Mouse (Mus musculus) myocyte (in vitro differentiated cells): ENCODE results near the gene Gkap1. TPM values are rescaled to one million over a fixed set of nuclear protein-coding genes. Genes with fewer than 3 reads are reported as not detected.
A peak's percentile ranks its signal among the peaks of the same experiment; 100 is the strongest.

ENCODE experiments used
- H3K27me3 ChIP-seq: one replicate; pipeline ENCODE4 v1.6.1; 2011; ENCODE audit not compliant: control insufficient read depth, insufficient read depth, insufficient read length
- H3K36me3 ChIP-seq: one replicate; pipeline ENCODE4 v1.6.1; 2011; ENCODE audit not compliant: control insufficient read depth, insufficient read depth
- H3K4me2 ChIP-seq: one replicate; pipeline ENCODE4 v1.6.1; 2011; ENCODE audit warnings: low read depth, control low read depth
- H3K4me3 ChIP-seq: one replicate; pipeline ENCODE4 v1.5.1; 2011; ENCODE audit warnings: mild to moderate bottlenecking, control low read depth, moderate library complexity
- H3K79me2 ChIP-seq: one replicate; pipeline ENCODE4 v1.6.1; 2011; ENCODE audit not compliant: control insufficient read depth, insufficient read depth
- H3ac ChIP-seq: one replicate; pipeline ENCODE4 v1.6.1; 2011; ENCODE audit not compliant: control insufficient read depth, insufficient read length
- CEBPB ChIP-seq: IDR thresholded peaks from 2 replicates; pipeline ENCODE4 v1.6.1; 2011; ENCODE audit warnings: mild to moderate bottlenecking, moderate library complexity; ENCODE audit not compliant: poor library complexity, insufficient read depth, severe bottlenecking
- E2F4 ChIP-seq: IDR thresholded peaks from one replicate; pipeline ENCODE4 v1.6.1; 2011; ENCODE audit warnings: mild to moderate bottlenecking, control low read depth, moderate library complexity; ENCODE audit not compliant: insufficient read depth
- MAX ChIP-seq: IDR thresholded peaks from one replicate; pipeline ENCODE4 v1.6.1; 2011; ENCODE audit warnings: low read depth, mild to moderate bottlenecking, control low read depth
- MYOD1 ChIP-seq, 3 experiments: IDR thresholded peaks; one replicate each; pipeline ENCODE4 v1.6.1; 2011; ENCODE audit warnings: control low read depth in 2 of 3, low read depth in 2 of 3, mild to moderate bottlenecking in 2 of 3, moderate library complexity in 1 of 3; ENCODE audit not compliant: insufficient read length in 2 of 3, control insufficient read depth in 1 of 3
- MYOG ChIP-seq, 3 experiments: IDR thresholded peaks; one replicate each; pipeline ENCODE4 v1.6.1; 2011; ENCODE audit warnings: control low read depth in 2 of 3, low read depth in 2 of 3, mild to moderate bottlenecking in 2 of 3; ENCODE audit not compliant: insufficient read length in 2 of 3, control insufficient read depth in 1 of 3, insufficient read depth in 1 of 3
- POLR2A ChIP-seq: IDR thresholded peaks from one replicate; pipeline ENCODE4 v1.6.1; 2011; ENCODE audit warnings: low read depth, mild to moderate bottlenecking, control low read depth, moderate library complexity; ENCODE audit not compliant: insufficient read length
- POLR2AphosphoS2 ChIP-seq: IDR thresholded peaks from one replicate; pipeline ENCODE4 v1.6.1; 2011; ENCODE audit warnings: low read depth, control low read depth; ENCODE audit not compliant: insufficient read length
- REST ChIP-seq: IDR thresholded peaks from one replicate; pipeline ENCODE4 v1.6.1; 2011; ENCODE audit warnings: mild to moderate bottlenecking, control low read depth, moderate library complexity; ENCODE audit not compliant: insufficient read depth, insufficient read length
- SRF ChIP-seq: IDR thresholded peaks from one replicate; pipeline ENCODE4 v1.6.1; 2011; ENCODE audit warnings: low read depth; ENCODE audit not compliant: control insufficient read depth, insufficient read length
- TCF12 ChIP-seq: IDR thresholded peaks from one replicate; pipeline ENCODE4 v1.6.1; 2011; ENCODE audit warnings: mild to moderate bottlenecking, control low read depth; ENCODE audit not compliant: poor library complexity, insufficient read depth, severe bottlenecking
- TCF3 ChIP-seq: IDR thresholded peaks from one replicate; pipeline ENCODE4 v1.6.1; 2011; ENCODE audit warnings: low read depth, control low read depth; ENCODE audit not compliant: insufficient read length
- USF1 ChIP-seq: IDR thresholded peaks from one replicate; pipeline ENCODE4 v1.6.1; 2011; ENCODE audit warnings: low read depth, mild to moderate bottlenecking, control low read depth, moderate library complexity
- polyA plus RNA-seq: library from polyadenylated mRNA; unstranded; fragments of >200 nt; fragmentation: generic; extraction: Trizol; gene quantifications from one replicate; pipeline ENCODE4 v1.2.1, GENCODE M21; 2012; ENCODE audit warnings: missing spikeins

The Gkap1 gene
- polyA plus RNA-seq, 1 experiment = 12.2 TPM

DNA sequence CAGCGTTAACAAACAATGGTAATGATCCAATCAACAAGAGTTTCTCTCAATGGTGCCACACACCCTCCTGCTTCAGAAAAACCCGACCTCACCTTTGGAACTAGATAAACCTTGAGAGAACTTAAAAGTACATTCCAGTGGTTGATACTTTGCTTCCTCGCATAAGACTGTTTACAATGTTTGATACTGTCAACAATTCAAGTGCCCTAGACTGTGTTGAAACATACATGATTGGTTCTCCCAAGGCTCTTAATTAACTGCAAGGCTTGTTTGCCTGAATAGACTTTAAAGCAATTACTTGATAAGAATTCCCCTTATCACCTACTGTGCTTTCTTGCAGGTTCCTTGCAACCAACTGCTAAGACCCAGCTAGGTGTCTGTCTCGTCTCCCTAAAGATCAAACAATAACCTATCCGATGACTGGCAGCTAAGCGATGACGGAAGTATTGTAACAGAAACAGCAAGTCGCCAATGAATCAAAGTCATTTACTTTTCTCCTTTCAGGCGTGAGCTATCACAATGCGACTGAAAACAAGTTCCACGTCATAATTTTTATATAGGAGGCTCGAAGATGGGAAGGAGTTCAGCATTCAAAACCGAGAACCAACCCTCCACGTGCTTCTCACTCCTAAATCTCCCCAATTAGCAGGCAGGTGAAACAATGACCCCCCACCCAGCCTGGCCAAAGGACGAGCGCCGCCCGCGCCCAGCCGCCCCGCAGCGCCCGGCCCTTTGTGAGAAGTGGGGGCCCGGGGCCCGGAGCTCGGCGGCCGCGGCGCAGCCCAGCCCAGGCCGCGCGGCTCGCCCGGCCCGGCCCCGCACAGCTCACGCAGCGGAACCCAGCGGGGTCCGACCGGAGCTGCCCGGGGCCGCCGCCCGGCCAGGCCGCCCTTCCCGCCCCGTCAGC, 60.9 kb downstream of the Gkap1 start:
- H3K4me2 ChIP-seq = peak overlapping the region; percentile 88
- no peaks in the 10 kb centered on the region for H3K36me3 ChIP-seq
- no peaks in the 10 kb centered on the region for H3K27me3 ChIP-seq
- peak overlapping the region; percentile 92 for H3ac ChIP-seq
- TF ChIP-seq MAX (no peak), USF1 (no peak), POLR2AphosphoS2 (no peak), REST (no peak), CEBPB (no peak), MYOD1 (IDR thresholded peaks at IDR 0.05; ENCODE audit: control insufficient read depth in 1 of 3, insufficient read length in 2 of 3, low read depth in 2 of 3) (no peak)
- peak overlapping the region; percentile 76 for H3K4me3 ChIP-seq
- peaks cover 57% of the 10 kb centered on the region for H3K79me2 ChIP-seq

DNA sequence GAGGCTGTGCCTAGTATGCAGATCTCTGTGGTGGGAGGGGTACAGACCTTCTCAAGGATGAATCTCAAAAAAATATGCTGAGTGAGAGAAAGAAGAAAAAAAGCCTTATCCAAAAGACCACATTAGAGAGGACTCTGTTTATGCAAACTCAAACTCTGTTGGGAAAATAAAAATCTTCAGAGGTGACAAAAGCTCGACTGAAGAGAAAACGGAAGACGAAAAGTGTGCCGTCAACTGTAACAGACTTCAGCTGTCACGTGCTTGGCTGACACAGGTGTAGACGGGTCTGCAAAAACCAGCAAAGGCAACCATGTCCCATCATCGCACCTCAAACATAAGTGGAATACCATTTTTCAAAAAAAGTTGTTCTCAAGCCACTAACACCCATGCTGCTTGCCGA, 61.7 kb downstream of the Gkap1 start:
- Histone ChIP-seq H3ac (no peak overlapping the region), H3K4me3 (peak overlapping the region; percentile 76), H3K79me2 (peaks cover 65% of the 10 kb centered on the region), H3K27me3 (no peaks in the 10 kb centered on the region), H3K36me3 (no peaks in the 10 kb centered on the region), H3K4me2 (peak overlapping the region; percentile 88)
- TF ChIP-seq MYOD1 (IDR thresholded peaks at IDR 0.05; ENCODE audit: control insufficient read depth in 1 of 3, insufficient read length in 2 of 3, low read depth in 2 of 3) (peak in 1 of 3 experiments; percentile 3), MYOG (IDR thresholded peaks at IDR 0.05; ENCODE audit: control insufficient read depth in 1 of 3, insufficient read depth in 1 of 3, insufficient read length in 2 of 3, low read depth in 2 of 3) (no peak)

DNA sequence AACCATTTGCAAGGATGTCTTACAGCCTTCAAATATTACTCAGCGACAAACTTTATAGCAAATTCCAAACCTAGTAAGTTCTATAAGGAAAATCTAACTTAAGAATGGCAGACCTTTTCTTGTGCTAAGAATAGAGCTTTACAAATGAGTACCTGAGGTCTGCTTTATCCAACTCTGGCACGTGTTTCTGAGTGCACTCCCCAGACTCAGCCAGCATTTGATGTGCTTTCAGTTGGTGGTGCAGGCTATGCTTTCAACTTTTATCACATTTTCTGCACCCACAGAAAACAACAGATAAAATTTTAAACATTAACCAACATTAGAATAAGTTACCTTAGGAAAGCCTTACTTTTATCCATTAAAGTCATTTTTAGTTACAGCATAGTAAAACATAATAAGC, 63.0 kb downstream of the Gkap1 start:
- H3K79me2 ChIP-seq = peaks cover 78% of the 10 kb centered on the region
- H3K4me3 ChIP-seq = no peak overlapping the region
- no peaks in the 10 kb centered on the region for H3K27me3 ChIP-seq
- H3K4me2 ChIP-seq = no peak overlapping the region
- H3ac ChIP-seq = no peak overlapping the region
- H3K36me3 ChIP-seq = no peaks in the 10 kb centered on the region
- TF ChIP-seq TCF12 (no peak), MAX (no peak), POLR2A (no peak), POLR2AphosphoS2 (no peak), SRF (no peak), MYOD1 (IDR thresholded peaks at IDR 0.05; ENCODE audit: control insufficient read depth in 1 of 3, insufficient read length in 2 of 3, low read depth in 2 of 3) (no peak), E2F4 (no peak), USF1 (no peak), CEBPB (no peak), REST (no peak), MYOG (IDR thresholded peaks at IDR 0.05; ENCODE audit: control insufficient read depth in 1 of 3, insufficient read depth in 1 of 3, insufficient read length in 2 of 3, low read depth in 2 of 3) (no peak), TCF3 (no peak)

DNA sequence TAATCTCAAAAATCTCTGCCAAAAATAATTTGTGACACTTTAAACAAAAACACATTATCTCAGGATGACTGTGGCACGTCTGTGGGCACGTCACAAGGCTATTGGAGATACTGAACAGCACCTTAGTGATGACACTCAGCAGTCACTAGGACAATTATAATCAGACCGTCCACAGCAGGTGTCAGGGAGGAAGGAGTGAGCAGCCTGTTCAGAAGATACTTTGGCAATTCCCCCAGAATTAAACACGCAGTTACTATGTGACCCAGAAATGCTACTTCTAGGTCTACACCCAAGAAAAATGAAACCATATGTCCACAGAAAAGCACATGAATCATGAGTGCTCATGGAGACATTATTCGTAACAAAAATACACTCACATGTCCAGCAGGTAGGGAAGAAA, 65.1 kb downstream of the Gkap1 start:
- no peaks in the 10 kb centered on the region for H3K27me3 ChIP-seq
- H3ac ChIP-seq = no peak overlapping the region
- TF ChIP-seq SRF = no peak
- TF ChIP-seq TCF3 = no peak
- no peak for TF ChIP-seq CEBPB
- no peak for TF ChIP-seq TCF12
- no peak for TF ChIP-seq MAX
- no peak for TF ChIP-seq POLR2AphosphoS2
- TF ChIP-seq E2F4 = no peak
- no peak for TF ChIP-seq POLR2A
- no peak overlapping the region for H3K4me3 ChIP-seq
- no peak overlapping the region for H3K4me2 ChIP-seq
- H3K79me2 ChIP-seq = peaks cover 99% of the 10 kb centered on the region
- no peaks in the 10 kb centered on the region for H3K36me3 ChIP-seq

DNA sequence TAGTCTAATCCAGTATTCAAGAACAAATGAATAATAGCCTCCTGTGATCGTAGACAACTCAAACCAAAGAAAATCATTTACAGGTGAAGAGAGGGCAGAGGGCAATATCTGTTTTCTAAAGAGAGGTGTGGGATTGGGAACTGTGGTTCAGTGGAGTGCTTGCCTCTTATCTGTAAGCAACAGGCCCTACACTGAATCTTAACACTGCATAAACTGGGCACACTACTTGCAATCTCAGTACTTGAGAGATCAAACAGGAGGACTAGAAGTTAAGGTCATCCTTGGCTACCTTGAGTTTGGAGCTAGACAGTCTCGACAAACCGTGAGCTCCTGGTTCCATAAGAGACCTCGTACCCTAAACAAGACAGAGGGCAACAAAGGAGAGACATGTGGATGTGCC, 69.4 kb downstream of the Gkap1 start:
- TF ChIP-seq POLR2A (no peak), MYOG (IDR thresholded peaks at IDR 0.05; ENCODE audit: control insufficient read depth in 1 of 3, insufficient read depth in 1 of 3, insufficient read length in 2 of 3, low read depth in 2 of 3) (no peak), E2F4 (no peak), REST (no peak), CEBPB (no peak), TCF3 (no peak), MAX (no peak), MYOD1 (IDR thresholded peaks at IDR 0.05; ENCODE audit: control insufficient read depth in 1 of 3, insufficient read length in 2 of 3, low read depth in 2 of 3) (no peak), TCF12 (no peak), POLR2AphosphoS2 (no peak), SRF (no peak), USF1 (no peak)
- no peak overlapping the region for H3K4me3 ChIP-seq
- no peaks in the 10 kb centered on the region for H3K27me3 ChIP-seq
- H3K79me2 ChIP-seq = peaks cover 100% of the 10 kb centered on the region
- H3K36me3 ChIP-seq = no peaks in the 10 kb centered on the region
- H3ac ChIP-seq = no peak overlapping the region
- H3K4me2 ChIP-seq = no peak overlapping the region
